Mouse (Mus musculus) brain, embryonic 14.5 days (tissue): ENCODE measurements at regions not wholly inside any gene's neighbourhood (a gene's known extent, or its start where the extent isn't known, plus 50 kb on each side); places are given as distances from the start of the nearest gene placed in this dataset.

Experiments
- DNase-seq: peaks from one replicate; pipeline ENCODE4 v3.0.0-alpha.2; 2011; ENCODE audit warnings: low read depth
- CTCF ChIP-seq: fragments of 200-500 bp; IDR thresholded peaks from 2 replicates; pipeline ENCODE4 v1.5.1; 2012; ENCODE audit warnings: inconsistent platforms, mild to moderate bottlenecking, moderate library complexity, borderline replicate concordance; ENCODE audit not compliant: insufficient read depth, insufficient read length; ENCODE audit errors: extremely low read depth
- POLR2A ChIP-seq: fragments of 200-500 bp; IDR thresholded peaks from 2 replicates; pipeline ENCODE4 v1.6.1; 2012; ENCODE audit warnings: mild to moderate bottlenecking, inconsistent platforms, borderline replicate concordance; ENCODE audit not compliant: poor library complexity, insufficient read depth, insufficient read length, severe bottlenecking; ENCODE audit errors: extremely low read depth

- TF ChIP-seq POLR2A = no peak
- TF ChIP-seq CTCF = no peak
- no peak for DNase-seq
Observed at GRCm38 (mm10) chr10:111388545-111389320, 84.3 kb upstream of the Nap1l1 start.

- DNase-seq = peak; percentile 89
- TF ChIP-seq CTCF (no peak), POLR2A (no peak)
Observed at GRCm38 (mm10) chr10:111389890-111390289, 83.1 kb upstream of the Nap1l1 start.

GRCm38 (mm10) chr10:111394421-111394820, 78.6 kb upstream of the Nap1l1 start:
- DNase-seq = no peak
- TF ChIP-seq POLR2A (no peak), CTCF (no peak)

DNA sequence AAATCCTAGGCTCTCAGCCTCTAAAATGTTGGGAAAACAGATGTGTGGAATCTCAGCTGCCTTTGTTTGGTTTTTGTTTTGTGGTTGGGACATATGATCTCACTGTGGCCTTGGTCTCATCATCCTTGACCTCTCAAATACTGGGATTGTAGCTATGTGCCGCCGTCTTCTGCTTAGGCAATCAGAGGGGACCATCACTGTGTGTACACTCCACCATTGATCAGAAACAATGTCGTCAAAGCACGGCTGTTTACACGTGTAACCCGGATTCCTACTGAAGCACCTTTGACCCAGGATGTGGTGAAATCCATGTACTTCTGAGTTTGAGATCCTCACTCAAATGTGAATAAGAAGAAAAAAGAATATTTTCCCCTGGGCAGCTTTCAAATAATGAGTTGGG, 68.0 kb upstream of the Nap1l1 start:
- no peak for DNase-seq
- no peak for TF ChIP-seq CTCF
- no peak for TF ChIP-seq POLR2A

GRCm38 (mm10) chr10:111408887-111409286, 64.1 kb upstream of the Nap1l1 start:
- TF ChIP-seq POLR2A (no peak), CTCF (no peak)
- DNase-seq = no peak

- TF ChIP-seq POLR2A = no peak
- DNase-seq = no peak
Observed at GRCm38 (mm10) chr10:111409497-111409896, 63.5 kb upstream of the Nap1l1 start.

GRCm38 (mm10) chr10:111410121-111410520, 62.9 kb upstream of the Nap1l1 start:
- TF ChIP-seq POLR2A (no peak), CTCF (no peak)
- no peak for DNase-seq

- TF ChIP-seq POLR2A (no peak), CTCF (no peak)
- no peak for DNase-seq
Observed at GRCm38 (mm10) chr10:111411533-111411932, 61.5 kb upstream of the Nap1l1 start.

DNA sequence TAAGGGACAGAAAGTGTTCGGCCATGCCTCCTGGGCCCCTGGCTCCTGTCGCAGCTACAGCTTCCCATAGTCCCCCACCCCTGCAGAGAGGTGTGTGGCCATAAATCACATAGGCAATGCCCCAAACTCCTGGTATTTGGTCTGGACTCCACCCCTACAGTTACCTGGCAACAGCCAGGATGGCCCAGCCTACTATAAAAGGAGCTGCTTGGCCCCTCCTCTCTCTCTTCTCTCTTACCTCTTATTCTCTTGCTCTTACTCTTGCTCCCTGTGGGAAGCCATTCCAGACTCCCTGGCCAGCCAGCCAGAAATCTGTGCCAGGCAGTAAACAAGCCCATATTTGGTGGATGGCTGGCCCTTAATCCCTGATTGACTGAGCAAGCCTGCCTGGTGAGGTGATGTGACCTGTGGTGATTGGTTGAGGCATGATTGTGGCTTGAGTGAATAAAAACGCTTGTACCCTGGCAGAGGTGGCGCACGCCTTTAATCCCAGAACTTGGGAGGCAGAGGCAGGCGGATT, 56.4 kb upstream of the Nap1l1 start:
- DNase-seq = no peak
- no peak for TF ChIP-seq CTCF
- no peak for TF ChIP-seq POLR2A

GRCm38 (mm10) chr10:111419375-111420194, 53.4 kb upstream of the Nap1l1 start:
- peak; percentile 79 for DNase-seq
- TF ChIP-seq POLR2A (no peak), CTCF (no peak)

DNA sequence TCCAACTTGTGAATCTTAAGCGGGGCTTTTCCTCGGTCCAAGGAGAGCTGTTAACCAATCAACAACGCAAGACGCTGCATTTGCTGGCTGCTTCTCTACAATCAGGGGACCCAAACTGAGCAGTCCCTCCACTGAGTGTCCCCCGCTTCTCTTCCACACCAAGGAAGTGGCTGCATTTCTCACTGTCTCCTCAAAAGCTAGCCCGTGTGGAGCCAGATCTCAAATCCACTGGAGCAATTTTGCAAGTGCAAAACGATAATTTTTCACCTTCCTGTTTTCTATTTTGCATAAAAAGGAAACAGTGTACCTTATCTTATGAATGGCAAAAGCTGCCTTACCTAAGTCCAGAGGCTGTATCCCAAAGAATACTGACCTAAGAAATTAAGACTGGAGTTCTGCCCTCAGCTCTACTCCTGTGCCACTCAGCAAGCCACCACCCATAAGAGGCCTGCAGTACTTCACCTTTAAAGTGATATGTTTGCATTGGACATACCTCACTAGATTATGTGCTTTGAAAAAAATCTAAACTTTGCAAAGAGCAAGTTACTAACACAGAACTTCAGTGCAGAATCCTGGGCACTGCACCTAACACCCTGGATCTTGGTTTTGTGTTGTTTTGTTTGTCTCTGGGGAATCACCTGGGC, 52.7 kb upstream of the Nap1l1 start:
- DNase-seq = peak; percentile 71
- no peak for TF ChIP-seq POLR2A
- TF ChIP-seq CTCF = no peak

DNA sequence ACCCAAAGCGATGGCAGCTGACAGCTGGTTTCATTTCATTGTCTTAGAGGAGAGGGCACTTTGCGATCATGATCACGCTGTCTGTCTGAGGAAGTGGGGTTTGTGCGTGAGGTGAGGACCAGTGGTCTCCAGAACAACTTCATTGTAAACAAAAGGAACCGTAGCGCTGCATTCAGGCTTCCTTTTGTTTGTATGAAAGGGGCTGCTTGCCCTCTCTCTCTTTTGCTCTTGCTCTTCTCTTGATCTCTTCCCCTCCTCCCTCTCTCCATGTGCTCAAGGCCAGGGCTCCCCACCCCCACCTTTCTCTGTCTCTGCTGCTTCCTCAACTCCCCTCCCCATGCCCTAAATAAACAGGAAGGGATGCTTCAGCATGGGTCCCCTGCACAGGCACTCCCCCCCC, 51.0 kb upstream of the Nap1l1 start:
- DNase-seq = peak; percentile 51
- TF ChIP-seq POLR2A (no peak), CTCF (no peak)

DNA sequence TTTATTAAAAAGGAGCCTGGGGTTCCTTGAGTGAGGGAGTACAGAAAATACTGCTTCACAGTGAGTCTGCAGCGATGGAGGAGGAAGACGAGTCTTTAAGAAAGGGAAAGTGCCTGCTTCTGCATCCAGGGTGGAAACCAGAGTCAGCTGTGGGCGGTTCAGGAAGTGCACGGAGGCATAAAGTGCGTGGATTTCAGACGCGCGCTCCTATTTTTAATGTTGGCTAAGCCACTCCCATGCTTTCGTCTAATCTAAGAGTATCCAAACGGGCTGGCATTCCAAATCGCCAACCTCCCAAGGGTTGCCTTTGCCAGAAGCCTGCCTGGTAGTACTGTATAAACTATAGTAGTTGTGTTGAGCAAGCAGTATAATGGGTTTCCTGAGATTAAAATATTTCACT, 50.4 kb upstream of the Nap1l1 start:
- TF ChIP-seq CTCF (no peak), POLR2A (no peak)
- peak; percentile 15 for DNase-seq
